Mouse (Mus musculus) liver, postnatal 0 days (tissue): Measurements from ENCODE around the gene Zbtb7b. TPM values are rescaled to one million over a fixed set of nuclear protein-coding genes. Genes with fewer than 3 reads are reported as not detected.

Source experiments
- ATAC-seq: fragments of 200-750 bp; cut with Nextera tagmentation; 2 replicates; pipeline ENCODE4 v1.8.0; 2017; ENCODE audit warnings: mild to moderate bottlenecking, moderate library complexity
- DNase-seq: peaks from one replicate; pipeline ENCODE4 v3.0.0-alpha.2; 2016
- H3K27ac ChIP-seq: fragments of 300-500 bp; sonication (generic); 2 replicates; pipeline ENCODE4 v1.5.1; 2014; ENCODE audit warnings: antibody characterized with exemption, moderate library complexity, mild to moderate bottlenecking, low read depth
- H3K27me3 ChIP-seq: fragments of 300-500 bp; sonication (generic); 2 replicates; pipeline ENCODE4 v1.6.1; 2014; ENCODE audit warnings: low read length, control low read depth, mixed read lengths; ENCODE audit not compliant: insufficient read depth
- H3K36me3 ChIP-seq: fragments of 300-500 bp; sonication (generic); replicated peaks from 2 replicates; pipeline ENCODE4 v1.6.1; 2014; ENCODE audit warnings: mild to moderate bottlenecking, control low read depth, low read length, moderate library complexity, mixed read lengths; ENCODE audit not compliant: insufficient read depth
- H3K4me1 ChIP-seq: fragments of 300-500 bp; sonication (generic); 2 replicates; pipeline ENCODE4 v1.6.1; 2014; ENCODE audit warnings: antibody characterized with exemption, mild to moderate bottlenecking, control low read depth; ENCODE audit not compliant: insufficient read depth
- H3K4me2 ChIP-seq: fragments of 300-500 bp; sonication (generic); 2 replicates; pipeline ENCODE4 v1.6.1; 2014; ENCODE audit warnings: low read depth, mild to moderate bottlenecking, low read length, moderate library complexity, mixed read lengths
- H3K4me3 ChIP-seq: fragments of 300-500 bp; sonication (generic); 2 replicates; pipeline ENCODE4 v1.5.1; 2014; ENCODE audit warnings: low read depth, low read length
- H3K9ac ChIP-seq: fragments of 300-500 bp; sonication (generic); replicated peaks from 2 replicates; pipeline ENCODE4 v1.6.1; 2014; ENCODE audit warnings: mild to moderate bottlenecking, moderate library complexity
- H3K9me3 ChIP-seq: fragments of 300-500 bp; sonication (generic); 2 replicates; pipeline ENCODE4 v1.6.1; 2016; ENCODE audit warnings: mild to moderate bottlenecking, control low read depth, low read length, mixed read lengths
- CTCF ChIP-seq: sonication (generic); IDR thresholded peaks from 2 replicates; pipeline ENCODE4 v1.5.1; 2016; ENCODE audit warnings: antibody characterized with exemption, low read depth
- EP300 ChIP-seq: IDR thresholded peaks from 2 replicates; pipeline ENCODE4 v1.6.1; 2016; ENCODE audit warnings: antibody characterized with exemption, low read depth, mild to moderate bottlenecking
- WGBS: fragments of 180-500 bp; shearing (Covaris S2); extraction: QIAGEN DNeasy Blood & Tissue Kit; methylation state at CpG from one replicate; pipeline ENCODE4 v1.1.7; 2014; ENCODE audit not compliant: insufficient replicate concordance; 5-methylcytosine and 5-hydroxymethylcytosine counted together
- polyA plus RNA-seq: library from polyadenylated mRNA; unstranded; fragments of >200 nt; fragmentation: Nextera tagmentation; extraction: Ambion mirVana; gene quantifications from 2 replicates; pipeline ENCODE4 v1.2.1, GENCODE M21; 2015

The Zbtb7b gene
- polyA plus RNA-seq, 1 experiment from 2014 or later = 4.1 TPM

GRCm38 (mm10) chr3:89348911-89349868, 45.4 kb downstream of the Zbtb7b start:
- Histone ChIP-seq H3K9me3 (no peaks in the 10 kb centered on the region), H3K27me3 (peaks cover 28% of the 10 kb centered on the region), H3K4me3 (peak overlapping the region; percentile 64), H3K9ac (peak overlapping the region; percentile 50), H3K4me2 (peak overlapping the region; percentile 90), H3K36me3 (no peaks in the 10 kb centered on the region), H3K4me1 (peaks cover 14% of the 10 kb centered on the region), H3K27ac (peak overlapping the region; percentile 34; the same call in 1 of the 2 replicates)
- no peak for TF ChIP-seq CTCF
- no peak for TF ChIP-seq EP300
- 4% methylated on average over 38 of the region's 38 CpGs for WGBS
- DNase-seq (peak; percentile 34), ATAC-seq (peak; percentile 14; the same call in 1 of the 2 replicates)

DNA sequence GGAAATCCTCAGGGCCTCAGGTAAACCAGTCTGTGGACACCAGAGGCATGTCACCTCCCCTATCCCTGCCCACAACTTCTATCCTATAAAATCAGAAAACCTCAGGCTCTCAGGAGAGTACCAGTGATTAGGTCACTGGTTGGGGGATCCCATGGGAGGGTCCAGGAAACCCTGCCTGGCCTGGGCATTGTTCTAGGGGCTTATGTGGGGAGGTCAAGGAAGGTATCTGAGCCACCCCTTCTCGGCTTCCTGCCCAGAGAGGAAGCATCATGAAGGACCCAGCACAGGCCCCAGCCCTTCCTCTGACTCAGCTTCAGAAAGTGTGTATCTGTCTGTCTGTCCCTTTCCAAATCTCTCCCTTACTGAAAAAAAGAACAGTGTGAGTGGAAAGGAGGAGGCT, 46.7 kb downstream of the Zbtb7b start:
- H3K27me3 ChIP-seq = peaks cover 28% of the 10 kb centered on the region
- H3K4me3 ChIP-seq = no peak overlapping the region
- WGBS = 31% methylated on average over 1 of the region's 1 CpGs
- no peak overlapping the region; the same call in 1 of the 2 replicates for H3K27ac ChIP-seq
- no peak for TF ChIP-seq EP300
- TF ChIP-seq CTCF = no peak
- no peak overlapping the region for H3K9ac ChIP-seq
- 0 out of 2 replicates have a peak overlapping the region, but pooled peaks have one; percentile 90 for H3K4me2 ChIP-seq
- DNase-seq = no peak
- H3K36me3 ChIP-seq = no peaks in the 10 kb centered on the region
- ATAC-seq = no peak
- peaks cover 14% of the 10 kb centered on the region for H3K4me1 ChIP-seq
- no peaks in the 10 kb centered on the region for H3K9me3 ChIP-seq

DNA sequence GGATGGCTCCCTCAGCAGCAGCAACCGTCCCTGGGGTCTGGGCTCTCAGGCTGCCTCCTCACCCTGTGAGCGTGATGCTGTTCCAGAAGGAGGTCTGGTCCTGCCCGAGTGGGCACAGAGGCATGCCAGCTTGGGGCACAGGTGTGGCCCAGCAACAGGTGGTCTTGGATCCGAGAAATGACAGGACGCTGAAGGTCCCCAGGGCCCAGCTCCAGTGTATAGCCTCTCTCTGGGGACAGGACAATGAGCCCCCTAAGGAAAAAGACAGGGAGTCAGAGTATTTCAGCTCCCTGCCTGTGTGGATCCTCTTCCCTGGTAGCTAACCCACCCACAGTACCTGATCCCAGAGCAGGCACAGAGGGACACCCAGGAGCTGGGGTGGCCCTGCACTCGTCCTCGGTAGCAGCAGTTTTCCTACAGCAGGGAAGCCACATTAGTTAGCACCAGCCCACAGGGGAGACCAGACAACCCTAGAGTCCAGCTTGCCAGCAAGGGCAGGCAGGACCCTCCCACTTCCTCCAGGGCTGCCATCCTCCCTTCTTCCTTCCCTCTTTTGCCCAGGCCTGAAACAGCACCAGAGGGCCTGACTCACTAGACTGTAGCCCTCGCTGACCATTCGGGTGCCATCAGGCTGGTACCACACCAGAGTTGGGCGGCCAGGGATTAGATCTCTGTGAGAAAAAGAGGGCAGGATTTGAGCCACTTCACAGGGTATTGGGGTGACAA, 47.6 kb downstream of the Zbtb7b start:
- H3K27me3 ChIP-seq = peaks cover 28% of the 10 kb centered on the region
- no peak overlapping the region for H3K4me2 ChIP-seq
- TF ChIP-seq EP300 (no peak), CTCF (no peak)

GRCm38 (mm10) chr3:89343279-89343678, 51.3 kb downstream of the Zbtb7b start:
- ATAC-seq = no peak
- Histone ChIP-seq H3K4me3 (no peak overlapping the region), H3K27me3 (peaks cover 5% of the 10 kb centered on the region; the same call in 1 of the 2 replicates), H3K9me3 (no peaks in the 10 kb centered on the region), H3K9ac (no peak overlapping the region), H3K27ac (no peak overlapping the region), H3K4me1 (peaks cover under 1% of the 10 kb centered on the region; the same call in 1 of the 2 replicates), H3K4me2 (no peak overlapping the region), H3K36me3 (no peaks in the 10 kb centered on the region)
- no peak for DNase-seq
- TF ChIP-seq CTCF (no peak), EP300 (no peak)
- 78% methylated on average over 7 of the region's 7 CpGs for WGBS

More for the DNA sequence above, 47.6 kb downstream of the Zbtb7b start:
- H3K4me1 ChIP-seq = peaks cover 14% of the 10 kb centered on the region
- H3K9me3 ChIP-seq = no peaks in the 10 kb centered on the region
- 56% methylated on average over 10 of the region's 10 CpGs for WGBS
- DNase-seq (no peak), ATAC-seq (no peak)
- no peaks in the 10 kb centered on the region for H3K36me3 ChIP-seq
- no peak overlapping the region for H3K4me3 ChIP-seq
- peak overlapping the region; percentile 37; the same call in 1 of the 2 replicates for H3K27ac ChIP-seq
- H3K9ac ChIP-seq = no peak overlapping the region

DNA sequence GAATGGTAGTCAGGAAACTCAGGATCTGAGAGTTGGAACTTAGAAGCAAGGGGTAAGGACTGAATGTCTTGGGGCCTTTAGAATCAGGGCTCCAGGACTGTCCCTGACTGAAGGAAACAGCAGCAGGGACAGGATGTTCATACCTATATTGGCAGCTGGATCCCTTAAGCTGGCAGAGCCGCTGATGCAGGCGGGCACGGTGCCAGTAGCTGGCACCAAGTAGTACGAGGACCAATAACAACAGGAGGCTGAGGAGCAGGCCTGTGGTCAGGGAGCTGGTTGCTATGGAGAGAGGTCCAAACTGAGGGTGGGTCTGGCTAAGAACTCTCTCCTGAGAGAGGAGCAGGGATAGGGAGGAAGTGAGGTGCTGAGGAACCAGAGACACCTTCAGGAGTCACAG, 52.8 kb downstream of the Zbtb7b start:
- DNase-seq = no peak
- H3K4me3 ChIP-seq = no peak overlapping the region
- H3K27ac ChIP-seq = no peak overlapping the region
- H3K9ac ChIP-seq = no peak overlapping the region
- no peak for TF ChIP-seq CTCF
- TF ChIP-seq EP300 = no peak
- no peak for ATAC-seq
- WGBS = 74% methylated on average over 4 of the region's 4 CpGs
- peaks cover 11% of the 10 kb centered on the region for H3K4me1 ChIP-seq
- no peaks in the 10 kb centered on the region for H3K9me3 ChIP-seq
- H3K27me3 ChIP-seq = peaks cover 8% of the 10 kb centered on the region; the same call in 1 of the 2 replicates
- no peak overlapping the region for H3K4me2 ChIP-seq
- no peaks in the 10 kb centered on the region for H3K36me3 ChIP-seq

GRCm38 (mm10) chr3:89340465-89340864, 54.1 kb downstream of the Zbtb7b start:
- TF ChIP-seq EP300 (no peak), CTCF (peak; percentile 97)
- 0 out of 2 replicates have a peak overlapping the region, but pooled peaks have one; percentile 1 for H3K4me3 ChIP-seq
- H3K9ac ChIP-seq = no peak overlapping the region
- H3K27me3 ChIP-seq = peaks cover 8% of the 10 kb centered on the region; the same call in 1 of the 2 replicates
- H3K9me3 ChIP-seq = no peaks in the 10 kb centered on the region
- ATAC-seq (peak; percentile 47; the same call in 1 of the 2 replicates), DNase-seq (peak; percentile 87)
- H3K4me2 ChIP-seq = peak overlapping the region; percentile 56
- 12% methylated on average over 11 of the region's 11 CpGs for WGBS
- peaks cover 11% of the 10 kb centered on the region for H3K4me1 ChIP-seq
- no peaks in the 10 kb centered on the region for H3K36me3 ChIP-seq
- no peak overlapping the region for H3K27ac ChIP-seq
